Mouse (Mus musculus) bone marrow, adult 2 months (tissue): ENCODE data around the gene Atp5l. TPM values are rescaled to one million over a fixed set of nuclear protein-coding genes. Genes with fewer than 3 reads are reported as not detected.
"Not testable (repeated sequence)": the region's sequence is repeated elsewhere in the genome, so short reads cannot be mapped to it uniquely, and the experiment has no call there.

Source experiments
- H3K27ac ChIP-seq: fragments of 200-500 bp; 2 replicates; pipeline ENCODE4 v1.5.1; 2012; ENCODE audit warnings: low read depth, mild to moderate bottlenecking, control low read depth, inconsistent platforms, low read length; ENCODE audit not compliant: control insufficient read depth, poor library complexity, insufficient read depth
- H3K4me1 ChIP-seq: fragments of 200-500 bp; 2 replicates; pipeline ENCODE4 v1.6.1; 2011; ENCODE audit warnings: low read length; ENCODE audit not compliant: control insufficient read depth, insufficient read depth
- H3K4me3 ChIP-seq: fragments of 200-500 bp; replicated peaks from 2 replicates; pipeline ENCODE3; 2011; ENCODE audit warnings: mild to moderate bottlenecking, low read depth, low read length, control low read depth; ENCODE audit not compliant: control insufficient read depth
- CTCF ChIP-seq: fragments of 200-500 bp; IDR thresholded peaks from 2 replicates; pipeline ENCODE4 v1.5.1; 2011; ENCODE audit warnings: low read length, control low read depth; ENCODE audit not compliant: control insufficient read depth, insufficient read depth
- POLR2A ChIP-seq: fragments of 200-500 bp; IDR thresholded peaks from 2 replicates; pipeline ENCODE4 v1.6.1; 2011; ENCODE audit warnings: low read depth, mild to moderate bottlenecking, control low read depth, low read length, borderline replicate concordance; ENCODE audit not compliant: control insufficient read depth
- WGBS: fragments of 180-500 bp; shearing (Covaris S2); methylation state at CpG from one replicate; pipeline ENCODE4 v1.1.7; 2018; 5-methylcytosine and 5-hydroxymethylcytosine counted together
- polyA plus RNA-seq: library from polyadenylated mRNA; stranded (reverse); fragments of >200 nt; gene quantifications from 2 replicates; pipeline ENCODE4 v1.2.4, GENCODE M21; 2011; ENCODE audit warnings: low replicate concordance; ENCODE audit not compliant: missing spikeins, insufficient read depth, insufficient read length

Atp5l gene
- 242 and 287 TPM in 2 replicates for polyA plus RNA-seq

DNA sequence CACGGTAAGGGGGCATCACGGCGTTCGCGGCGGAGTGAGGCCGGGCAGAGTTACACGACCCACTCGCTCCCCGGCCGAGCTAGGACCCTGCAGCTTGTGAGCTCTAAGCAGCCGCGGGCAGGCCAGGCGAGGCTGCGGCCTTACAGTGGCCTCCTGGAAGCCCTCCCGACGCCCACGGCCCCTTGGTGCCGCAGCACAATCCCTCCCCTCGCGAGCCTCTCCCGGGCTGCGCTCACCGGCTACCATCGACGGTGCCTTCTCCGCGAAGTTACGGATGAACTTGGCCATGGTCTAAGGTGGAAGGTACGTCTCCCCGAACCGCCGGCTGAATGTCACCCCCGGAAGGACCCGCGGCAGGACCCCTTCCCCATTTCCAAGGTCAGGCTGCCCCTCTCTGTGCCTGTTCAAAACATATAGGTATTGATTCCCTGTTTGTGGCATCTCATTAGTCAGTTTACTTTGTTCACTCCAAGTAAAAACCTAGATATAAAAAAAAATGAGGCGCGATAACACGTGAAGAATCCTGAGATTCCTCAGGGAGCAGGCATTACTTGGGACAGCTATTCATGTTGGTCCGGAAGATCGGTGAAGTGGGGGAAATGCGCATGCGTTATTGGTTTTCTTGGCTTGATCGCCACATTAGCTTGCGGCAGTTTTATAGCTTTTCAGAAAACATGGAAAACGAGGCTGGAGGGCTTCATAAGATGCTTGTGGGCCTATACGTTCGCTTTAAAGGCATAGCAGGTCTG, at the start of gene Atp5l:
Atp5l (minus strand) TSS at position 369 of the 749 bp plus-strand sequence.
- Histone ChIP-seq H3K4me3 (peak within 1 kb of the TSS; percentile 100), H3K27ac (peak within 1 kb of the TSS; percentile 73), H3K4me1 (no peaks in the 10 kb centered on the region; the same call in 1 of the 2 replicates)
- TF ChIP-seq POLR2A (peak; percentile 70; the same call in 1 of the 2 replicates), CTCF (no peak)
- under 1% methylated on average over 48 of the region's 48 CpGs for WGBS

DNA sequence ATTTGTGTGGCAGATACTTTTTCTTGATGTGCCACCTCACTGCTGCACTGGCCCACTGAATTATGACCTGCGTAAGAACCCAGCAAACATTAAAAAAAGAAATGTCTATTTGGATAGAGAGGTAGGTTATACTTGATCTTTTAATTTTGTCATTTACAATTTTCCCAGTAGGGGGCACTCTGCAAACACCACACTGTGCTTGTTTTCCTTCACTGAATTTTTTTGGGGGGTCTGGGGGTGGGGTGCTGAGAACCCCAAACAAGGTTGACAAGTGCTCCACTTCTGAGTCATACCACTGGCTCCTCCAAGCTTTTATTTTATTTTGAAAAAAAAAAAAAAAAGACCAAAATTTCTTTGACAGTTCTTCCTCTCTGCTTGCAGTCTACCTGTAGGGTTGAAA, 48.9 kb upstream of the Atp5l start:
- TF ChIP-seq POLR2A, result no peak
- no peak for TF ChIP-seq CTCF
- WGBS, result 56% methylated on average over 1 of the region's 1 CpGs
- Histone ChIP-seq H3K4me3 (no peak overlapping the region), H3K4me1 (no peaks in the 10 kb centered on the region; the same call in 1 of the 2 replicates), H3K27ac (no peak overlapping the region)

DNA sequence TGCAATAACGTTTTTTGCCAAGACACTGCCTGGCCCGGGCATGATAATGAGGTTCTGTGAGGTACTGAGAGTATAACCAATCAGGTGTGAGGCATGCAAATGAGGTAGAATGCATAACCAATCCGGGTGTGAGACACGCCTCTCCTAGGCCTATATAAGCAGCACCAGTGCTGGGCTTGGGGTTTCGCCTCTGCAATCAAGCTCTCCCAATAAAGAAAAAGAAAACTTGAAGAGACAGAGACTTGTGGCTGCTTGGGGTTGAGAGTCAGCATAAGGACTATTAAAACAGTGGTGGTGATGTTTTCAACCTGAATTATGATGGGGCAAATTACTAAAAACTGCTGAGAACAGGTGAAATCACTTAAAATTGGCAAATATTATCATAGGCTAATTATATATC, 47.2 kb upstream of the Atp5l start:
- not testable (repeated sequence) for H3K27ac ChIP-seq, H3K4me1 ChIP-seq, H3K4me3 ChIP-seq
- 81% methylated on average over 5 of the region's 5 CpGs for WGBS

DNA sequence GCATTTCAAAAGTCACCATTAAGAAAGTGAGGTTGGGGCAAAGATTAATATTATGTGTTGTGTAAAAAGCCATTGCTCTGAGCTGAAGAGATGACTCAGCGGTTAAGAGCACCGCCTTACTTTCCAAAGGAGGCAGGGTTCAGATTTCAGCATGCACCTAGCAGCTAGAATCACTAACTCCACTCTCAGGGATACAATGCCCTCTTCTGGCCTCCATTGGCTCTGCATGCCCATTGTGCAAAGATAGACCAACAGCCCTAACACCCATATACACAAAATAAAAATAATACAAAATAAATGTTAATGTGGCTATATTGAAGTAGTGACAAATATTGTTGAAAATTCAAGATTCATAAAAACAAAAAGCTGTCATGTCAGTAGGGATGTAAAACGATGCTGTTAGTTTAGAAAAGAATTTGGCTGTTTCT, 46.3 kb upstream of the Atp5l start:
- Histone ChIP-seq H3K4me1 (no peaks in the 10 kb centered on the region; the same call in 1 of the 2 replicates), H3K4me3 (no peak overlapping the region), H3K27ac (no peak overlapping the region)
- peak; percentile 64 for TF ChIP-seq CTCF
- no peak for TF ChIP-seq POLR2A
- 23% methylated on average over 3 of the region's 3 CpGs for WGBS

- Histone ChIP-seq H3K4me1 (no peaks in the 10 kb centered on the region; the same call in 1 of the 2 replicates), H3K4me3 (peak overlapping the region; percentile 69), H3K27ac (peak overlapping the region; percentile 58; the same call in 1 of the 2 replicates)
- TF ChIP-seq POLR2A (no peak), CTCF (no peak)
- WGBS, result 14% methylated on average over 10 of the region's 10 CpGs
These were observed 45.4 kb upstream of the Atp5l start for GRCm38 (mm10) chr9:44965833-44966466.

DNA sequence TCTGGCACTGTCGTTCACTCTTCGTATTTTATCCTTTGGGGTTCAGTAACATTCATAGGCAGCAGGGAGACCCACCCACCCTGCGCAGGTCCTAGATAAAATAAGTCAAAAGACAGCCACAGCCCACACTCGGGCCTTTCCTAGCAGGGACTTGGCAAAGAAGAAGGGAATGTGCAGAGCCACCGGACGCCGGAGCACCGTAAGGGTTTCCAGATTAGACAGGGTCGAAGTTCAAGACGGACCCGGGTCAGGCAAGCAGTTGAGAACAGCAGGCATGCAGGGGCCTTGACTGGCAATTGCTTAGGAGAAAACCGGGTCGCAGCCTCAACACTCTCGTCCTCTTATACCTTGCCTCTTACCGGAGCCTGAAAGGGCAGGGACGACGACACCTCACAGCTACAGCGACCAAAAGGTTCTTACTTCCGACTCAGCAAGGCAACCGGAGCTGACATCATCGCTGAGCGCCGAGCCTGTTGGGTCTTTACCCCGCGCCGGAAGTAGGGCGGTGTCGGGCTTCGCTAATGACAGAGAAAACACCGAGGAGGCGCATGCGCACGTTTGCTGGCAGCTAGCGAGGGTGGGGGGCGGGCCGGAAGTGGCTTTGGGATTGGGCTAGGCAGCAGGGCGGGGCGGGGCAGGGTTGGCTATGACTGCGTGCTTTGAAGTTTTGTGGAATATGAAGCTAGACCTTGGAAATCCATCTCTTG, 44.7 kb upstream of the Atp5l start, which contains the start of gene Ube4a:
Ube4a (minus strand) TSS at position 475 of the 707 bp plus-strand sequence.
- WGBS, result under 1% methylated on average over 39 of the region's 39 CpGs
- TF ChIP-seq POLR2A (peak; percentile 23; the same call in 1 of the 2 replicates), CTCF (no peak)
- H3K27ac ChIP-seq, result peak within 1 kb of the TSS; percentile 70
- peak within 1 kb of the TSS; percentile 92 for H3K4me3 ChIP-seq
- H3K4me1 ChIP-seq, result no peaks in the 10 kb centered on the region; the same call in 1 of the 2 replicates

DNA sequence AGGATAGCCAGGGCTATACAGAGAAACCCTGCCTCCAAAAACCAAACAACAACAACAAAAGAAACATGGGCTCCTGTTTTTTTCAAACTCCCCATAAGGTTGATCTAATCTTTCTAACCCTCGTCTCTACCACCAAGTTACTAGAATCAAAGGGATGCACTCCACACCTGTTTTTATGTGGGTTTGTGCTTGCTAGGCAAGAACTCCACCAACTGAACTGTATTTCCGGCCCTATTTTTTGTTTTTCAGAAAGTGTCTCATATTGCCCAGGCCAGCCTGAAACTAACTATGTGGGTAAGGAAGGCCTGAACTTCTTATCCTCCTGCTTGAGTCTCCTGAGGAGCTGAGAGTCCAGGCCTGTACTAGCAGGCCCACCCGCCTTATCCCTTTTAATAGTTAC, 33.9 kb upstream of the Atp5l start:
- 77% methylated on average over 3 of the region's 3 CpGs for WGBS
- Histone ChIP-seq H3K4me1 (no peaks in the 10 kb centered on the region), H3K27ac (no peak overlapping the region), H3K4me3 (no peak overlapping the region)
- no peak for TF ChIP-seq POLR2A

DNA sequence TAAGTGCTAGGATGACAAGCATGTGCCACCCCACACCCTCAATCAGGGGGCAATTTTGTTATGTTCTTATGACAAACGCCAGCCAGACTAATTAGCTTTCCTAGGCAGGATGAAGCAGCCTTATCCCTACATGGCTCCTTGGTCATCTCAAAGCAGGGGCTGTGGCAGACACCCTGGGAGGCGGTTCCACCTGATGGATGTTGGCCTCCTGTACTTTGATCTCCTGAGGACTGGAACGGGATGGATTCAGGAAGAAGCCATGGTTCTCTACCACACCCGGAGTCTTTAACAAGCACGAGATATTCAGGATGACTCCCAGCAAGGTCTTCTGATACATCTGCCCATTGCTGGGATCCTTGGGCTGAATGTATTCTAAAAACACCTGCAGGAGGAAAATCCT, 27.3 kb upstream of the Atp5l start:
- no peak overlapping the region for H3K4me3 ChIP-seq
- no peak for TF ChIP-seq CTCF
- no peak for TF ChIP-seq POLR2A
- no peak overlapping the region for H3K27ac ChIP-seq
- H3K4me1 ChIP-seq, result no peaks in the 10 kb centered on the region
- 86% methylated on average over 5 of the region's 5 CpGs for WGBS
